Mouse (Mus musculus) bone marrow, adult 2 months (tissue): ENCODE data around the gene Ppp2r5d. TPM values are rescaled to one million over a fixed set of nuclear protein-coding genes. Genes with fewer than 3 reads are reported as not detected.

Experiments
- H3K27ac ChIP-seq: fragments of 200-500 bp; 2 replicates; pipeline ENCODE4 v1.5.1; 2012; ENCODE audit warnings: low read depth, mild to moderate bottlenecking, control low read depth, inconsistent platforms, low read length; ENCODE audit not compliant: control insufficient read depth, poor library complexity, insufficient read depth
- H3K4me1 ChIP-seq: fragments of 200-500 bp; 2 replicates; pipeline ENCODE4 v1.6.1; 2011; ENCODE audit warnings: low read length; ENCODE audit not compliant: control insufficient read depth, insufficient read depth
- H3K4me3 ChIP-seq: fragments of 200-500 bp; replicated peaks from 2 replicates; pipeline ENCODE3; 2011; ENCODE audit warnings: mild to moderate bottlenecking, low read depth, low read length, control low read depth; ENCODE audit not compliant: control insufficient read depth
- CTCF ChIP-seq: fragments of 200-500 bp; IDR thresholded peaks from 2 replicates; pipeline ENCODE4 v1.5.1; 2011; ENCODE audit warnings: low read length, control low read depth; ENCODE audit not compliant: control insufficient read depth, insufficient read depth
- POLR2A ChIP-seq: fragments of 200-500 bp; IDR thresholded peaks from 2 replicates; pipeline ENCODE4 v1.6.1; 2011; ENCODE audit warnings: low read depth, mild to moderate bottlenecking, control low read depth, low read length, borderline replicate concordance; ENCODE audit not compliant: control insufficient read depth
- WGBS: fragments of 180-500 bp; shearing (Covaris S2); methylation state at CpG from one replicate; pipeline ENCODE4 v1.1.7; 2018; 5-methylcytosine and 5-hydroxymethylcytosine counted together
- polyA plus RNA-seq: library from polyadenylated mRNA; stranded (reverse); fragments of >200 nt; gene quantifications from 2 replicates; pipeline ENCODE4 v1.2.4, GENCODE M21; 2011; ENCODE audit warnings: low replicate concordance; ENCODE audit not compliant: missing spikeins, insufficient read depth, insufficient read length

Ppp2r5d gene
- polyA plus RNA-seq, 1 experiment: 47.1 TPM

- no peak for TF ChIP-seq POLR2A
- Histone ChIP-seq H3K4me1 (no peaks in the 10 kb centered on the region), H3K4me3 (no peak overlapping the region), H3K27ac (no peak overlapping the region)
- 85% methylated on average over 5 of the region's 5 CpGs for WGBS
These were observed 42.2 kb downstream of the Ppp2r5d start for GRCm38 (mm10) chr17:46662730-46663129.

GRCm38 (mm10) chr17:46661981-46662380 lies 42.9 kb downstream of the Ppp2r5d start:
- no peak for TF ChIP-seq POLR2A
- TF ChIP-seq CTCF: no peak
- Histone ChIP-seq H3K27ac (no peak overlapping the region), H3K4me1 (no peaks in the 10 kb centered on the region), H3K4me3 (no peak overlapping the region)
- whole genome bisulfite sequencing: 92% methylated on average over 12 of the region's 12 CpGs

GRCm38 (mm10) chr17:46661351-46661750 lies 43.6 kb downstream of the Ppp2r5d start:
- no peak overlapping the region for H3K27ac ChIP-seq
- no peaks in the 10 kb centered on the region for H3K4me1 ChIP-seq
- no peak overlapping the region for H3K4me3 ChIP-seq
- TF ChIP-seq POLR2A (no peak), CTCF (no peak)
- WGBS: 95% methylated on average over 9 of the region's 9 CpGs

- 67% methylated on average over 6 of the region's 6 CpGs for WGBS
- Histone ChIP-seq H3K27ac (no peak overlapping the region), H3K4me3 (no peak overlapping the region), H3K4me1 (no peaks in the 10 kb centered on the region)
- TF ChIP-seq CTCF (no peak), POLR2A (no peak)
These were observed 48.9 kb downstream of the Ppp2r5d start for GRCm38 (mm10) chr17:46656054-46656453.

GRCm38 (mm10) chr17:46651755-46652547 lies 53.0 kb downstream of the Ppp2r5d start:
- Histone ChIP-seq H3K4me3 (no peak overlapping the region), H3K4me1 (peaks cover 3% of the 10 kb centered on the region; the same call in 1 of the 2 replicates), H3K27ac (no peak overlapping the region)
- 85% methylated on average over 20 of the region's 20 CpGs for WGBS
- TF ChIP-seq CTCF (no peak), POLR2A (no peak)

GRCm38 (mm10) chr17:46651292-46651691 lies 53.6 kb downstream of the Ppp2r5d start:
- Histone ChIP-seq H3K4me1 (peaks cover 3% of the 10 kb centered on the region; the same call in 1 of the 2 replicates), H3K27ac (no peak overlapping the region), H3K4me3 (no peak overlapping the region)
- WGBS: 72% methylated on average over 17 of the region's 17 CpGs
- no peak for TF ChIP-seq CTCF
- TF ChIP-seq POLR2A: no peak

GRCm38 (mm10) chr17:46650232-46651031 lies 54.5 kb downstream of the Ppp2r5d start, which contains the start of gene Cul7:
TSS of gene Cul7 (plus strand) at chr17:46650337.
- WGBS: under 1% methylated on average over 58 of the region's 58 CpGs
- Histone ChIP-seq H3K4me3 (peak within 1 kb of the TSS; percentile 73), H3K4me1 (peaks cover 3% of the 10 kb centered on the region; the same call in 1 of the 2 replicates), H3K27ac (peak within 1 kb of the TSS; percentile 75)
- TF ChIP-seq POLR2A (peak; percentile 64; the same call in 1 of the 2 replicates), CTCF (no peak)

GRCm38 (mm10) chr17:46649811-46650210 lies 55.1 kb downstream of the Ppp2r5d start:
- H3K4me3 ChIP-seq: peak overlapping the region; percentile 73
- WGBS: 32% methylated on average over 15 of the region's 15 CpGs
- TF ChIP-seq POLR2A (no peak), CTCF (no peak)
- H3K4me1 ChIP-seq: peaks cover 3% of the 10 kb centered on the region; the same call in 1 of the 2 replicates
- H3K27ac ChIP-seq: peak overlapping the region; percentile 75
